Mouse (Mus musculus) hindbrain, embryonic 16.5 days (tissue): ENCODE measurements around the gene Rnf181. TPM values are rescaled to one million over a fixed set of nuclear protein-coding genes. Genes with fewer than 3 reads are reported as not detected.

Source experiments
- ATAC-seq: fragments of 200-750 bp; cut with Nextera tagmentation; 2 replicates; pipeline ENCODE4 v1.8.0; 2017; ENCODE audit warnings: moderate TSS enrichment, moderate library complexity
- H3K27ac ChIP-seq: fragments of 300-500 bp; sonication (generic); 2 replicates; pipeline ENCODE4 v1.5.1; 2014; ENCODE audit warnings: low read depth, mild to moderate bottlenecking, control low read depth, low read length, moderate library complexity
- H3K27me3 ChIP-seq: fragments of 300-500 bp; sonication (generic); replicated peaks from 2 replicates; pipeline ENCODE4 v1.6.1; 2014; ENCODE audit warnings: low read length; ENCODE audit not compliant: control insufficient read depth, insufficient read depth
- H3K36me3 ChIP-seq: fragments of 300-500 bp; sonication (generic); 2 replicates; pipeline ENCODE4 v1.6.1; 2014; ENCODE audit warnings: mild to moderate bottlenecking, low read length, moderate library complexity, mixed read lengths; ENCODE audit not compliant: control insufficient read depth, insufficient read depth
- H3K4me1 ChIP-seq: fragments of 300-500 bp; sonication (generic); 2 replicates; pipeline ENCODE4 v1.6.1; 2014; ENCODE audit warnings: low read depth, low read length; ENCODE audit not compliant: control insufficient read depth, insufficient read depth
- H3K4me2 ChIP-seq: fragments of 300-500 bp; sonication (generic); 2 replicates; pipeline ENCODE4 v1.6.1; 2014; ENCODE audit warnings: mild to moderate bottlenecking, low read length, control low read depth, moderate library complexity
- H3K4me3 ChIP-seq: fragments of 300-500 bp; sonication (generic); 2 replicates; pipeline ENCODE4 v1.5.1; 2014; ENCODE audit warnings: mild to moderate bottlenecking, low read length, control low read depth, moderate library complexity
- H3K9ac ChIP-seq: fragments of 300-500 bp; sonication (generic); 2 replicates; pipeline ENCODE4 v1.6.1; 2014; ENCODE audit warnings: low read depth, mild to moderate bottlenecking, control low read depth, low read length, moderate library complexity
- H3K9me3 ChIP-seq: fragments of 300-500 bp; sonication (generic); 2 replicates; pipeline ENCODE4 v1.6.1; 2014; ENCODE audit warnings: mild to moderate bottlenecking, low read length, moderate library complexity; ENCODE audit not compliant: control insufficient read depth
- whole genome bisulfite sequencing: fragments of 180-500 bp; shearing (Covaris S2); extraction: QIAGEN DNeasy Blood & Tissue Kit; methylation state at CpG from one replicate; pipeline ENCODE4 v1.1.7; 2014; 5-methylcytosine and 5-hydroxymethylcytosine counted together
- polyA plus RNA-seq: library from polyadenylated mRNA; unstranded; fragments of >200 nt; fragmentation: Nextera tagmentation; extraction: Ambion mirVana; gene quantifications from 2 replicates; pipeline ENCODE4 v1.2.1, GENCODE M21; 2015

The Rnf181 gene
- polyA plus RNA-seq, 1 experiment from 2014 or later = 137 TPM

DNA sequence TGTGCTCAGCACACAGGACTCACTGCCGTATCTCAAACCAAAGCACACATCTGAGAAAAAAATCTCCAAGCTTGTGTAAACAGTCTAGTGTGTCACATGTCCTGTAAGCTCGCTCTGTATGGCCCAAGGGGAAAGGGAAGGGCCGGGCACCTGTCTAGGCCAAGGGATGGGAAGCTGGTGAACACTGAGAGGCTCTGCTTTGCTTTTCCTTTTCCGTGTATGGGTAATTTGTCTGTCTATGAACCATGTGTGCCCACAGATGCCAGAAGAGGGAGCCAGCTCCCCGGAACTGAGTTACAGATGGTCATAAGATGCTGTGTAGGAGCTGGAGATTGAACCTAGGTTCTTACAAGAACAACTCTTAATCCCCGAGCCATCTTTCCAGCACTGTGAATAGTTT is 40.5 kb downstream of the Rnf181 start:
- no peak overlapping the region for H3K4me2 ChIP-seq
- H3K36me3 ChIP-seq = peaks cover 45% of the 10 kb centered on the region
- H3K9ac ChIP-seq = no peak overlapping the region
- H3K27me3 ChIP-seq = no peaks in the 10 kb centered on the region
- WGBS = 77% methylated on average over 6 of the region's 6 CpGs
- no peak overlapping the region for H3K4me3 ChIP-seq
- no peaks in the 10 kb centered on the region for H3K4me1 ChIP-seq
- no peak overlapping the region for H3K27ac ChIP-seq
- H3K9me3 ChIP-seq = no peaks in the 10 kb centered on the region
- ATAC-seq = no peak

DNA sequence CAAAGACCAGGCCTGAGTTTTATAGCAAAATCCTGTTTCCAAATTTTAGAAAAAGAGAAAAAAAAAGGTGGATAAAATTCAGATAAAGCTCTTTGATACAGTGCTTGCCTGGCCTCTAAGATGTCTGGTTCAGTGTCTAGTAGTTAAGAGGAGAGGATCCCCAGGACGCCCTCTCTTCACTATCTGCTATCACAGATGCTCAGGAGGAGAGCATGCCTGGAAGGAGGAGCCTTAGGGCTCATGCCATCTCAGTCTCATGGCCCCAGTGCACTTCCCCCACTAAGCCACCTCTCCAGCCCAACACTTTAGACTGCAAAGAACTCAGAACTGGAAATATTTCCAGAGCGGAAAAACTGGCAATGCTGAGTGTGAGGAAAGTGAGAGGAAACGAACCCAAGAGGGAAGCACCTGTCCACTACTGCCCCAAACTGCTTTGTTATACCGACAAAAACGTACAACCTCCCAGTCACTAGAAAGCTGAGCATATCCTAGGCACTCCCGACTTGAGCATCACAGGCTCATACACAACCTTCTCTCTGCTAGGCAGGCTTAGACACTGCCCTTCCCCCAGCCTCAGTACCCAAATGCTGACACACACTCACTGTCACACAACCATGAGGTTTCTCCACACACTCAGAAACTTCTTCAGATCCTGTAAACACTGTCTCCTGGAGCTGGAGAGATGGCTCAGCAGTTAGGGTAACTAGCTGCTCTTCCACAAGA is 42.8 kb downstream of the Rnf181 start:
- H3K4me3 ChIP-seq = no peak overlapping the region
- WGBS = 95% methylated on average over 6 of the region's 6 CpGs
- H3K4me1 ChIP-seq = no peaks in the 10 kb centered on the region
- ATAC-seq = no peak
- no peak overlapping the region for H3K9ac ChIP-seq
- no peak overlapping the region for H3K4me2 ChIP-seq
- no peaks in the 10 kb centered on the region for H3K27me3 ChIP-seq
- H3K36me3 ChIP-seq = peaks cover 55% of the 10 kb centered on the region
- no peak overlapping the region for H3K27ac ChIP-seq
- no peaks in the 10 kb centered on the region for H3K9me3 ChIP-seq

DNA sequence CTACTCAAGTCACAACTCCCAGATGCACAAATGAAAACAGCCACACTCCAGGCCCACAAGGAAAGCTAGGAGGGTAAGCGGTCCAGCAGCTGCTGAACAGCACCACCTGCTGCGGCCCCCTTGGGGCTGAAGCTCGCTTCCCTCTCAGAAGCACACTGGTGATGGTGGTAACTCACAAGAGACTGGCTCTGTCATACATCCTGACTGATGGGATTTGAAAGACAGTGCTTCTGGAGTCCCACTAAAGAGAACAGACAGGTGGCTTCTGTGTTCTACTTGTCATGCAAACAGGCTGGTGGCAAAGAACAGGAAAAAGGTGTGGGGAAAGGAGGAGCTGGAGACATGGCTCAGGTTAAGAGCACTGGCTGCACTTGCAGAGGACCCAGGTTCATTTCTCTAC is 43.8 kb downstream of the Rnf181 start:
- peaks cover 52% of the 10 kb centered on the region for H3K36me3 ChIP-seq
- H3K4me2 ChIP-seq = no peak overlapping the region
- no peaks in the 10 kb centered on the region for H3K27me3 ChIP-seq
- no peak for ATAC-seq
- no peaks in the 10 kb centered on the region for H3K4me1 ChIP-seq
- H3K27ac ChIP-seq = no peak overlapping the region
- no peak overlapping the region for H3K4me3 ChIP-seq
- H3K9ac ChIP-seq = no peak overlapping the region
- no peaks in the 10 kb centered on the region for H3K9me3 ChIP-seq
- WGBS = 81% methylated on average over 3 of the region's 3 CpGs

DNA sequence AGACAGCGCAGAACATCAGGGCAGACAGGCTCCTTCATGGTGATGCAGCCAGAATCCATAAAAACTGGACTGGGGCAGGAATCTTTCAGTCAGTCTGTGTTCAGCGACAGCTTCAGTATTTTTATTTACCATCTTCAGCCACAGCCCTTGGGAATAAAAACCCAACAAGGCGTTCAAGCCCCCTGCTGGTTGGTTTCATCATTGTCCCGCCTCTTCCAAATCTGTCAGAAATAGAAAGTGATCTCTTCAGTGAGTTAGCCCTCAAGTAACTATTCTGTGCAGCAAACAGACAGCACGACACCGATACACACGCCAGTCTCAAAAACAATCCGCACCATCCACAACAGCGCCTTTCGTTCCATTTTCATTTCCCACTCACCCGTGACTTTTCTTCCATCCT is 47.7 kb downstream of the Rnf181 start:
- Histone ChIP-seq H3K9ac (no peak overlapping the region), H3K4me3 (no peak overlapping the region), H3K4me1 (no peaks in the 10 kb centered on the region), H3K27me3 (no peaks in the 10 kb centered on the region), H3K36me3 (peaks cover 32% of the 10 kb centered on the region), H3K27ac (no peak overlapping the region), H3K4me2 (no peak overlapping the region), H3K9me3 (no peaks in the 10 kb centered on the region)
- ATAC-seq = no peak
- WGBS = 82% methylated on average over 11 of the region's 11 CpGs

DNA sequence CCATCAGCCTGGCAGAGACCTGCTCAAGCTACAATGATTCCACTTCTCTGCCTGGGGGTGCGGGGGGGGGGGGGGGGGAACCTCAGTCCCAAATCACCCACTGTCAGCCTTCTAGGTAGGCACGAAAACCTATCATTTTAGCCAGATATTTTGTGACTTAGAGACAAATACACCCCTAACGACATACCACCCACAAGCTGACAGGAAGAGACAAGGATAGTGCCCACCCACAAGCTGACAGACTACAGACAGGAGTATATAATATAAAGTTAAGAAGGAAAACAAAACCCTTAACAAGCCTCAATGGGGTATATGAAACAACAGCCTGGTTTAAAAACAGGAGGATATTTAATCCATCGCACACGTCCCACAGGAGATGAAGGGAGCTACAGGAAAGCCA is 48.3 kb downstream of the Rnf181 start:
- ATAC-seq = no peak

DNA sequence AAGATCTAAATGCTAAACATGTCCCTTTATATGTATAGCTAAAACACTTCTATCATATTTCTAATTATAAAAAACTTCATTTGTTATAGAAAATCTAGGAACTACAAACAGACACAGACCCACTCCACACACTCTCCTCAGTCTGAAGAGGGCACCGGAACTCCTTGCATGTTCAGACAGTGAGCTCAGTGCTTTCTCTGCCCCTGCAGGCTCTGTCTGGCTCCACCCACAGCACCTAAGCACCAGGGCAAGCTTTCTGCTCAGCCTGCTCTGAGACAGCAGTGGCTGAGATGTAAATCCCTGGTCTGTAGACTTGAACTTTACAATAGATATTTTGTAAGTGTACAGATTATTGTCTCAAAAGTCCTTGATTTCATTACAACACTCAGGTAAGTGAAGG is 50.7 kb downstream of the Rnf181 start:
- H3K9me3 ChIP-seq = no peaks in the 10 kb centered on the region
- no peak for ATAC-seq
- peaks cover 23% of the 10 kb centered on the region for H3K36me3 ChIP-seq
- no peaks in the 10 kb centered on the region for H3K4me1 ChIP-seq
- no peaks in the 10 kb centered on the region for H3K27me3 ChIP-seq
- WGBS = 75% methylated on average over 1 of the region's 1 CpGs
- H3K4me3 ChIP-seq = no peak overlapping the region
- no peak overlapping the region for H3K9ac ChIP-seq
- H3K27ac ChIP-seq = no peak overlapping the region
- H3K4me2 ChIP-seq = no peak overlapping the region

More for the DNA sequence above, 48.3 kb downstream of the Rnf181 start:
- H3K4me1 ChIP-seq = no peaks in the 10 kb centered on the region
- no peaks in the 10 kb centered on the region for H3K9me3 ChIP-seq
- H3K9ac ChIP-seq = no peak overlapping the region
- no peak overlapping the region for H3K4me3 ChIP-seq
- no peaks in the 10 kb centered on the region for H3K27me3 ChIP-seq
- H3K4me2 ChIP-seq = no peak overlapping the region
- WGBS = 84% methylated on average over 5 of the region's 5 CpGs
- no peak overlapping the region for H3K27ac ChIP-seq
- peaks cover 33% of the 10 kb centered on the region for H3K36me3 ChIP-seq

DNA sequence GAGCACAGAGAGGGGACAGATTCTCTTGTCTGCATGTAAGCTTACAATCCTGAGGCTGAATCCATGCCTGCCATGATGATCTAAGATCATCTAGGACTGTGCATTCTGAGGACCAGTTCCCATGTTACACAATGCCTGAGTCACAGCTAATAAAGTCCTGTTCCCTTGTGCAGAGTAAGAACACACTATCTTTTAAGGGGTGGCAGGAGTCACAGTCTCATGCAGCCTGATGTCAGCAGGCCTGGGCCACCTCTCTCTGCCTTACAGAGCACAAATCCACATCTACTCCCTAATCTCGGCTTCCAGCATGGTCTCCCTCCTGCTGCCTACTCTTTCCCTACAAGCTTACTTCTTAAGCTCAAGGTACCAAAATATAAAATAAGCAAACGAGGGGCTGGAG is 51.4 kb downstream of the Rnf181 start:
- peaks cover 16% of the 10 kb centered on the region for H3K36me3 ChIP-seq
- H3K4me1 ChIP-seq = no peaks in the 10 kb centered on the region
- H3K9me3 ChIP-seq = no peaks in the 10 kb centered on the region
- H3K4me2 ChIP-seq = no peak overlapping the region
- 92% methylated on average over 2 of the region's 2 CpGs for WGBS
- no peak for ATAC-seq
- no peak overlapping the region for H3K9ac ChIP-seq
- H3K27me3 ChIP-seq = no peaks in the 10 kb centered on the region
- no peak overlapping the region for H3K27ac ChIP-seq
- H3K4me3 ChIP-seq = no peak overlapping the region

DNA sequence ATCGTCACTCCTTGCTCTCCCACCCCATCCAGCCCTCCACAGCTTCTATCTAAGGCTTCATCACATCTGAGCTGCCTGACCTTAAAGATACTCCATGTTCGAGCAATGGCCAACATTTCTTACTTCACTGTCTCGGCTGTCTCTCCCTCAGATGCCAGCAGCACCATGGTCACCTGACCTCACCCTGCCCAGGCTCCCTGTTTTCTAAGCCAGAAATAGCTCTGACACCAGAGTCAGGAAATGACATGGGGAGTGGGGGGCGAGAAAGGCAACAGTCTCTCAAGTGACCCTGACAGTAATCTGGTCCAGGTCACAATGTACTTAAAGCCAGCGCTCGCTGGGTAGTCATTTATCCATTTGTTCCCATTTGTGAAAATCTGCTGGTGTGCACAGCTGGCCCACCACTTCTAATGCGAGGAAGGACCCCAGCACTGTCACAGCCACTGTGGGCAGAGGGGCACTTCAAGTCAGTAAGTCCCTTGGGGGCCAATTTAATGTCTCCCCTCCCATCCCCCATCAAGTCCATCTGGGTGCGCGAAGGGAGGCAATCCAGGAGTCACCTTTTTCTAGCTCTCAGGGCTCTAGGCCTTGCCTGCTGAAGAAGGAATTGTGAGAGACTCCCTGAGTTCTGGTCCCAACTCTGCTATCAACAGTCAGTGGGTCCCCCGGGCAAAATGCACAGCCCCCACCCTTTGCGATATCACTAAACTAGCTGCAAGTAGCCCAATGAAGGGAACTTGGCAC is 53.5 kb downstream of the Rnf181 start:
- H3K4me1 ChIP-seq = no peaks in the 10 kb centered on the region
- H3K4me3 ChIP-seq = no peak overlapping the region
- no peaks in the 10 kb centered on the region for H3K27me3 ChIP-seq
- 0 out of 2 replicates have a peak, but pooled peaks cover 7% of the 10 kb centered on the region for H3K36me3 ChIP-seq
- no peak overlapping the region for H3K27ac ChIP-seq
- H3K4me2 ChIP-seq = no peak overlapping the region
- no peak for ATAC-seq
- H3K9ac ChIP-seq = no peak overlapping the region
- WGBS = 89% methylated on average over 11 of the region's 11 CpGs
- no peaks in the 10 kb centered on the region for H3K9me3 ChIP-seq

DNA sequence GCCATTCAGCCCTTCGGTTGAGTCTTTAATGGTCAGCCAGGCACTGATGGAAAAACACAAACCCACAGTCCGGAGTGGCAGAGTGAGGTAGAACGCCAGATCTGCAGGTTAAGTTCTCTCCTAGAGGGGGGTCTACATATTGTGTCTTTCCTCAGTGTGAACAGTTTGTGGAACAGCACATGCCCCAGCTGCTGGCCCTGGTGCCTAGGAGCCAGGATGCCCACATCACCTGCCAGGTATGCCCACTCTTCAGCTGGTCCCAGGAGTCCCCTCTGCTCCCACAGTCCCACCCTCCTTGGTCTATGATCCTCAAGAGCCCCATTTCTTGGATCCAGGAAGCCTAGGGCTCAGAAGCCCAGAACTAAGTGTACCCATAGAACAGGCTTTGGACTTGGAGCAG is 54.6 kb downstream of the Rnf181 start:
- Histone ChIP-seq H3K27ac (no peak overlapping the region), H3K27me3 (no peaks in the 10 kb centered on the region), H3K9me3 (no peaks in the 10 kb centered on the region), H3K9ac (no peak overlapping the region), H3K36me3 (0 out of 2 replicates have a peak, but pooled peaks cover 3% of the 10 kb centered on the region), H3K4me1 (no peaks in the 10 kb centered on the region), H3K4me2 (no peak overlapping the region), H3K4me3 (no peak overlapping the region)
- no peak for ATAC-seq
- WGBS = 98% methylated on average over 3 of the region's 3 CpGs
